Mouse (Mus musculus) E14TG2a.4 (cell line): ENCODE measurements around the gene Aifm1.

ENCODE experiments used
- CTCF ChIP-seq: conservative IDR thresholded peaks from 2 replicates; pipeline ENCODE4 v1.5.1; 2014; ENCODE audit warnings: low read length
- NANOG ChIP-seq: IDR thresholded peaks from 2 replicates; pipeline ENCODE4 v1.6.1; 2014; ENCODE audit warnings: borderline replicate concordance, low read length, mixed read lengths

- TF ChIP-seq CTCF (no peak), NANOG (no peak)
Measured at GRCm38 (mm10) chrX:48433527-48433899, 79.8 kb downstream of the Aifm1 start.
